Mouse (Mus musculus) gastrocnemius, postnatal 10 days (tissue): Measurements from ENCODE around the gene Klhdc8b. TPM values are rescaled to one million over a fixed set of nuclear protein-coding genes. Genes with fewer than 3 reads are reported as not detected.

Source experiments
- DNase-seq: peaks from one replicate; pipeline ENCODE4 v3.0.0; 2021; ENCODE audit warnings: mixed read lengths
- long read RNA-seq, 2 experiments: library from polyadenylated mRNA; stranded (forward); transcript quantifications; one replicate each; pipeline ENCODE4 v2.0.0; 2021
- total RNA-seq, 2 experiments: library from RNA; stranded (reverse); gene quantifications; 2 replicates each; pipeline ENCODE4 v1.2.3; 2021

Klhdc8b gene
- 1 to 10 TPM; 8.0 to 8.8 TPM for total RNA-seq
- long read RNA-seq, experiment 1, transcript Klhdc8b-201 (6 exons, 1,897 nt) = major isoform, 10 of 20 reads
- long read RNA-seq, experiment 1, partial matches to known transcripts = 4 of 20 reads
- long read RNA-seq, experiment 1, other reads (novel, unspliced or antisense) = 6 of 20 reads
- long read RNA-seq, experiment 2, transcript Klhdc8b-201 (6 exons, 1,897 nt) = major isoform, 9 of 14 reads
- long read RNA-seq, experiment 2, partial matches to known transcripts = 3 of 14 reads
- long read RNA-seq, experiment 2, other reads (novel, unspliced or antisense) = 1 of 14 reads

DNA sequence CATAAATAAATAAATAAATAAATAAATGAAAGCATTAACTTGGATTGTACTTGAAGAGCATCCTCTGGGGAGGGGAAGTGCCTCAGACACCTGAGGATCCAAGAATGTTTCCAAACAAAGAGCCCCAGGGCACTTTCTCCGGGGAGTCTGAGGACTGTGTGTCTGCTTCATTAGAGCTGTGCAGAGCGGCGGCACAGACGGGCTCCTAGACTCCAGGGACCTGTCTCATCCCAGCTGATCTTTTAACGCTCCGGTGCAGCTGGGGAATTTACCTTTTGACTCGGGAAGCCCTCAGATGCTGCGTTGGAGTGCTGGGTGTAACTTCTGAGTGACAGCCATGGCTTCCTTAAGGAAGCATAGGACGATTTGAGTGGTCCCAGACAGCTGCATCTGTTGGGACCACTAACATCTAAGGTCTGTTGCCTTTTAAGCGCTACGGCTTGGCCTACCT, at the start of gene Klhdc8b:
TSS of gene Klhdc8b (minus strand) at position 401 of the 451 bp plus-strand sequence.
- DNase-seq = no peak

DNA sequence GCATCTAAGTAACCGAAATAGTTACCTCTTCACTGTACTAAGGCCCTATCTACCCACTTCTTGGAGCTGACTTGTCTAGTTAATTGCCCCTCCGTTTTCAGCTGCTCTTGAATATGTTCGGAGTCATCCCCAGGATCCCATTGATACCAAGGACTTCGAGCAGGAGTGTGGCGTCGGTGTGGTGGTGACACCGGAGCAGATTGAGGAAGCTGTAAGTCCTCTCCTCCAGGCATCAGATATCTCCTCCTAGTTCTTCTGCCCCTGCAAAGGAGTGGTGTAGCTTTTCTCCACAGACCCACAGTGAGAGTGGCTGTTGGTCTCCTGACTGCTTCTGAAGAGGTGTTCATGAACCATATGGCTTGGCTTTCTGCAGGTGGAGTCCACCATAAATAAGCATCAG, 47.4 kb upstream of the Klhdc8b start:
- DNase-seq = no peak

DNA sequence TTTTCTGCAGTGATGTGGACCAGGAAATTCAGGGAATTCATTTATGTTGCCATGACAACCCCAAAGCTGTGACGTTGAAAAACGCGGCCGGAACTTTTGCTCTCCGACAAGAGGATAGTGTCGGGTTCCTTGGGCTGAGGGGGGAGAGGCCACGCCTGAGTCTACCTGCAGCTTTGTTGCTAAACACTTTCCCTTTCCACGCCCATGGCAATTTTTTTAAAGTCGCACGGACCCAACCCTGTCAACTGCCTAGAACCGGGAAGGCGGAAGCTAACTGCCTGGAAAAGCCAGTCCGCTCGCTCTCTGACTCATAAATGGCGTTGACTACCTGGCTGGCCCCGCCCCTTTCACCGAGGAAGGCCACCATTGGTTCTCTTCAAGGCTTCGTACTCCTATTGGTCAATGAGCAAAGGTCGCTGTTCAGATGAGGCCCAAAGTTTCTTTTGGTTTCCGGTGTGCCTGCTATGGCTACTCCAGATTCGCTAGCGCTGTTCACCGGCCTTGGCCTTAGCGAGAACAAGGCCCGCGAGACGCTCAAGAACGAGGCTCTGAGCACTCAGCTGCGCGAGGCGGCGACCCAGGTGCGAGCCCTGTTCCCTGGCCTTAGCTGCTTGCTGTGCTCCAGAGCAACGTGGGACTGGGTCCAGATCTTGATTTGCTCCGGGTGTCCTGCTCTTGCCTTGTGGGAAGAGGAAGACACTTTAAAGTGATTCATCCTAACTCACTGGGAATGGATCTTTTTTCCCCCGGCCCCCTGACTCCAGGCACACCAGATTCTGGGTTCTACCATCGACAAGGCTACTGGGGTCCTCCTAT, 46.4 kb upstream of the Klhdc8b start, which contains the start of gene Qars:
TSS of gene Qars (plus strand) at position 88 of the 816 bp plus-strand sequence.
- DNase-seq = peak; percentile 89

DNA sequence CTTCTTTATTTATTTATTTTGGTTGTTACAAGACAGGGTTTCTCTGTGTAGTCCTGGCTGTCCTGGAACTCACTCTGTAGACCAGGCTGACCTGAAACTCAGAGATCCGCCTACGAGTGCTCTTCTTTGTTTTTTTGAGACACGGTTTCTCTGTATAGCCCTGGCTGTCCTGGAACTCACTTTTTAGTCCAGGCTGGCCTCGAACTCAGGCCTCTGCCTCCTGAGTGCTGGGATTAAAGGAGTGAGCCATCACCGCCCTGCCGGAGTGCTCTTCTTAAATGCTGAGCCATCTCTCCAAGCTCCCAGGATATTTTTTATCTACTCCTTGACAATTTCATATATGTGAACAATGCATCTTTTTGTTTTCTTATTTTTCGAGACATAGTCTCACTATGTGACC, 45.5 kb upstream of the Klhdc8b start:
- no peak for DNase-seq

DNA sequence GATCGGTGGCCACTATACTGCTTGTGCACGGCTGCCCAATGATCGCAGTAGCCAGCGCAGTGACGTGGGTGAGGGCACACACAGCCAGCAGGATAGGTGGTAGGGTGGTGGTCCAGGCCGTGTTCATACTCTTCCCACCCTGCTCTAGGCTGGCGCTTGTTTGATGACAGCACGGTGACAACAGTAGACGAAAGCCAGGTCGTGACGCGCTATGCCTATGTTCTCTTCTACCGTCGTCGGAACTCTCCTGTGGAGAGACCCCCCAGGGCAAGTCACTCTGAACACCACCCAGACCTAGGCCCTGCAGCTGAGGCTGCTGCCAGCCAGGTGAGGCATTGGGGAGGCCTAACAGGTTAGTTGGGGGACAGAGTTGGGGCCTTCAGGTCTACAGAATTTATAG, 38.6 kb upstream of the Klhdc8b start:
- DNase-seq = no peak

DNA sequence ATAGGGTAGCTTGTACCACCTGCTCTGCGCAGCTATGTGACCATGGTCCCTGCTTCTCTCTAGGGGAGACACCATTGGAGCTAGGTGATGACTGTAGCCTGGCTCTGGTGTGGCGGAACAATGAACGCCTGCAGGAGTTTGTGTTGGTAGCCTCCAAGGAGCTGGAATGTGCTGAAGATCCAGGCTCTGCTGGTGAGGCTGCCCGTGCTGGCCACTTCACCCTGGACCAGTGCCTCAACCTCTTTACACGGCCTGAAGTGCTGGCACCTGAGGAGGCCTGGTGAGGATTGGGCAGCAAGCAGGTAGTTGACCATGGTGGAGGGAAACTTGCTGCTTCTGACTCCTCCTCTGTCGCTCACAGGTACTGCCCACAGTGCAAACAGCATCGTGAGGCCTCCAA, 37.9 kb upstream of the Klhdc8b start:
- DNase-seq = no peak

DNA sequence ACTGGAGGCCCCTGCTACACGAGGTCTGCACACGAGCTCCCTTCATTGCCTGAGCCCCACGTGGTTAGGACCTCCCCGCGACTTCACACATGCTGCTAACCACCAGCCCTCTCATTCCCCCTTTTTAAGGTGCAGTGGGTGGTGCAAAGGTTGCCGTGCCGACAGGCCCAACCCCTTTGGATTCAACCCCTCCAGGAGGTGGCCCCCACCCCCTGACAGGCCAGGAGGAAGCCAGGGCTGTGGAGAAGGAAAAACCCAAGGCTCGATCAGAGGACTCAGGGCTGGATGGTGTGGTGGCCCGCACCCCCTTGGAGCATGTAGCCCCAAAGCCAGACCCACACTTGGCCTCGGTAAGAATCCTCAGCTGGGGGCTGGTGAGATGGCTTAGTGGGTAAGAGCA, 33.5 kb upstream of the Klhdc8b start:
- DNase-seq = no peak

DNA sequence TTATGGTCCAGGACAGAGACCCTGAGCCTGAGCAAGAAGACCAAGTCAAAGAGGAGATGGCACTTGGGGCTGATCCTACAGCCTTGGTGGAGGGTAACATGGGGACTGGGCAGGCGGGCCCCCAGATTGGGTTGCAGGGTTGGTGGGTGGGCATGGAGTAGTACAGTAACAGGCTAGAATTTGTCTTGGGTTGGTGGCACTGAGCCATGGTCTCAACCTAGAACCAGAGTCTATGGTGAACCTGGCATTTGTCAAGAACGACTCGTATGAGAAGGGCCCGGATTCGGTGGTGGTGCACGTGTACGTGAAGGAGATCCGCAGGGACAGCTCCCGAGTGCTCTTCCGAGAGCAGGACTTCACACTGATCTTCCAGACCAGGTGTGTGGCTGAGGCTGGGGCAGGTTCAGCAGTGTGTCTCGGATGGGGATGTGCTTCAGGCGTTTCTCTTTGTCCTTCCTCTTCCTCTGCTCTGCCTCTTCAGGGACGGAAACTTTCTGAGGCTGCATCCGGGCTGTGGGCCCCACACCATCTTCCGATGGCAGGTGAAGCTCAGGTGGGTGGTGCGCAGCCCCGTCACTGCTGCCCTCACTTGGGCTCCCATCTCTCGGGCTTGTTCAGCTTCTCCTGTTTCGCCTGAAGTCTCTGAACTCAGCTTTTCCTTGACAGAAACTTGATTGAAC, 32.9 kb upstream of the Klhdc8b start:
- DNase-seq = no peak

DNA sequence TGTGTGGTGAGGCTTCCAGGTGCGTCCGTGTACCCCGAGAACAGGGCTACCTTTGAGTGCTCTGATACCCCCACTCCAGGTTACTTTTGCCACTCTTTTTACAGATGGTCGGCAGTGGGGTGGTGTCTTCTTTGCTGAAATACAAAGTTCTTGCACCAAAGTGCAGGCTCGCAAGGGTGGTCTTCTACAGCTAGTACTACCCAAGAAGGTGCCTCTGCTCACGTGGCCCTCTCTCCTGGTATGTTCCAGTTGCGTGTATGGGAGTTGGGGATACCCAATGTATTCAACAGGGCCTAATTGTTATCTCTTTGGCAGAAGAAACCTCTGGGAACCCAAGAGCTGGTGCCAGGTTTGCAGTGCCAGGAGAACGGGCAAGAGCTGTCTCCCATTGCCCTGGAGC, 31.9 kb upstream of the Klhdc8b start:
- no peak for DNase-seq

DNA sequence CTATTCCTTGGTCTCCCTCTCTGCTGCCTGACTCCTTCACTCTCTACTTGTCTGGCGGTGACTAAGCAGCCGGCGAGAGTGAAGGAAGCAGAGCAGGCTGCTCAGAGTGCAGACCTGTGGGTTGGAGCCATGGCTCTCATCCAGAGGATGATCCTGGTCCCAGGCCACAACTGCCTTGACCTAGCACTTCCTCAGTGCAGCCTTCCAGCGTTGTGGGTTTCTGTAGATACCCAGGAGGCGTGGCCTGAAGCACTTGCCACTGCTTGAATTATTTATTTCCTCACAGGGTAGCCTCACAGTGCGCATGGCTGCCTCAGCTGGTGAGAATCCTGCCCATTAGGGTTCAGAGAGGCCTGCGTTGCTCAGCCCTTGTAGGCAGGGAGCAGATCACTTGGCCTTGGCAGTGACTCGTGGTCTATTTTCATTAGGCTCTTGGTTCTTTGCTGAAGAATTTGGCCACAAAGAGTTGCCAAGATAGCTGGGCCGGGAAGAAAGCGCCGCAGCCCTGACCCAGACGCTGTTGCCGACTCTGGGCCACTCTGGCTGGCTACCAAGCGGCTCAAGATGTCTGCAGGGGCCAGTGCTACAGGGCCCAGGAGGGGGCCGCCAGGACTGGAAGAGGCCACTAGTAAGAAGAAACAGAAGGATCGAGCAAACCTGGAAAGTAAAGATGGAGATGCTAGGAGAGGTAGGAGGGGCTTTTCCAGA, 30.8 kb upstream of the Klhdc8b start:
- DNase-seq = peak; percentile 51

DNA sequence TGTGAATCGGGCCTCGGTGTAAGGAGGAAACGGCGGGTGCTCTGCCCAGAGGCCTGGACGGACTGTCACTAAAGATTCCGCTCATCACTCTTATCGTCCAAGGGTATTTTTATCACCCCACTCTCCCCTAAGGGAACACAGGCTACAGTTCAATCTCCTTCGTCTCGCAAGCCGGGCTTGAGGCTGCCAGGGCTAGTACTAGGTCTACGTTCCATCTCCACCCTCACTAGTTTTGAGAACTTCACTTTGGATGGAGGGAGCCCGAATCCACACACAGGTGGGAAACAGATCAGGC, 29.9 kb upstream of the Klhdc8b start:
- no peak for DNase-seq

DNA sequence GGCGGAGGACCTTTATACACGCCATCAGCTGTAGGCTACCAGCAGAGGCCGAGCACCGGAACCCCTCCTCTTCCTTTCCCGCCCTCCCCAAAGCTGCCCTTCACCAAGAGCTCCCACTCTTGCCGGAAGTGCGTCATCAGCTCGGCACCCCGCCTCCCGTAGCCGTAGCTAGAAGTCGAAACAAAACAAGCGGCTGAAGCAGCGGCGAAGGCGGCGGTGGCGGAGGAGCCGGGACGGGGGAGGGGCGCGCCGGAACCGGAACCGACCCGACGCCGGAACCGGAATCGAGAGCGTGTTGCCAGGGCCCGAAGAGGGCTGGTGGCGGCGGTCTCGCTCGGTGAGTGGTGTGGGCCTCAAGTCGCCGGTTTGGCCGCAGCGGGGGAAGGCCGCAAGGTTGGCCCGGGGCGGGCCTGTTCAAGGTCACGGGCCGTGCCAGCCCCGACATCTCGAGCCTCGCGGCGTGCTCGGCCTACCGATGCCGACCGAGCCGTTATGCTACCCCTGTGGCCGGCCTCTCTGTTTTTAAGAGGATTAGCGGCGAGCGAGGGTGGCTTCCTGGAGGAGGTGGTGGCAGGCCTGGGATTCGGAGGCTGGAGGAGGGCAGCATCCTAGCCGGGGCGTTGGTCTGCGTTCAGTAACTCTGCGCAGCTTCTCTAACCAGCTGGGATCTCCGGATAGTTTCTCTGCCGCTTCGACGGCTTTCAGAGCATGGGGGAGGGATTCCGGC, 29.3 kb upstream of the Klhdc8b start, which contains the start of gene Usp19:
TSS of gene Usp19 (plus strand) at position 44 of the 727 bp plus-strand sequence.
- peak; percentile 93 for DNase-seq

DNA sequence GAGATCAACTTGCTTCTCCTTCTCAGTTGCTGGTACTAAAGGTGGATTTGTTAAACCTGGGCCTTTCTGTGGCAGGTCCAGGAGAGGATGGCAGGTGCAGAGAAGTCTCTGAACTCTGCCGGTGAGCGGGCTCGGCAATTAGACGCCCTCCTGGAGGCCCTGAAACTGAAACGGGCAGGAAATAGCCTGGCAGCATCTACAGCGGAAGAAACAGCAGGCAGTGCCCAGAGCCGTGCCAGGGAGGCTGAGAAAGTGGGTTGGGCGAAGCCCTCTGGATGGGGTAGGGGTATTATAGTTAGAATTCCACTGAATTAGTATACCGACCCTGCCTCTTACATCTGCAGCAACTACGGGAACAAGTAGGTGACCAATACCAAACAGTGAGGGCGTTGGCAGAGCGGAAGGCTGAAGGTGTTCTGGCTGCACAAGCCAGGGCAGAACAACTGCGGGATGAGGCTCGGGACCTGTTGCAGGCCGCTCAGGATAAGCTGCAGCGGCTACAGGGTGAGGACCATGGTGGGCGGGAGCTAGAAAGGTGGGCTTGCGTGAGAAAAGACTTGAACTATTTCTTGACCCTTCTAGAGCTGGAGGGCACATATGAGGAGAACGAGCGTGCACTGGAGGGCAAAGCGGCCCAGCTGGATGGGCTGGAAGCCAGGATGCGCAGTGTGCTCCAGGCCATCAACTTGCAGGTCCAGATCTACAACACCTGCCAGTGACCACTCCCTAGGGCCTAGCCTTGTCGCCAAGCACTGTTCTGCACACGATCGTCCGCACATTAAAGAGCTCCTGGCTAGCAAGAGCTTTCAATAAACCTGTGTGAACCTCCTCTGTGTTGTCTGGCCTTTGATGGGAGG, 28.5 kb upstream of the Klhdc8b start:
- peak; percentile 51 for DNase-seq

DNA sequence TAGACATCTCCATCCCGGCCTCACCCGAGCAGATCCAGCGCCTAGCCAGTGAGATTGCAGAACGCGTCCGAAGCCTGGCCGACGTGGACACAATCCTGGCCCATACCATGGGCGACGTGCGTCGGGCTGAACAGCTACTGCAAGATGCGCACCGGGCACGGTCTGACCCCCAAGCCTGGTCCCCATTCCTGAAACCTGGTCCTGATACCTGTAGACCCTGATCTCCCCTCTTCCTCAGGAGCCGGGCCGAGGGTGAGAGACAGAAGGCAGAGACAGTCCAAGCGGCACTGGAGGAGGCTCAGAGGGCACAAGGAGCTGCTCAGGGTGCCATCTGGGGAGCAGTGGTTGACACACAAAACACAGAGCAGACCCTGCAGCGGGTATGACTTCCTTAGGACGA, 27.8 kb upstream of the Klhdc8b start:
- no peak for DNase-seq

DNA sequence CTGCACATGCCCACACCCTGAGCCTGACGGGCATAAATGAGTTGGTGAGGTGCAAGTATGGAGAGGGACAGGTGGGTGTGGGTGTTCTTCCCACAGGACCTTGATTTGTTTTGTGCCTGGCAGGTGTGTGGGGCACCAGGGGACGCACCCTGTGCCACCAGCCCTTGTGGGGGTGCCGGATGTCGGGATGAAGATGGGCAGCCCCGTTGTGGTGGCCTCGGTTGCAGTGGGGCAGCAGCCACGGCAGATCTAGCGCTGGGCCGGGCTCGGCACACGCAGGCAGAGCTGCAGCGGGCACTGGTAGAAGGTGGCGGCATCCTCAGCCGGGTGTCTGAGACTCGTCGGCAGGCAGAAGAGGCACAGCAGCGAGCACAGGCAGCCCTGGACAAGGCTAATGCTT, 27.0 kb upstream of the Klhdc8b start:
- no peak for DNase-seq

DNA sequence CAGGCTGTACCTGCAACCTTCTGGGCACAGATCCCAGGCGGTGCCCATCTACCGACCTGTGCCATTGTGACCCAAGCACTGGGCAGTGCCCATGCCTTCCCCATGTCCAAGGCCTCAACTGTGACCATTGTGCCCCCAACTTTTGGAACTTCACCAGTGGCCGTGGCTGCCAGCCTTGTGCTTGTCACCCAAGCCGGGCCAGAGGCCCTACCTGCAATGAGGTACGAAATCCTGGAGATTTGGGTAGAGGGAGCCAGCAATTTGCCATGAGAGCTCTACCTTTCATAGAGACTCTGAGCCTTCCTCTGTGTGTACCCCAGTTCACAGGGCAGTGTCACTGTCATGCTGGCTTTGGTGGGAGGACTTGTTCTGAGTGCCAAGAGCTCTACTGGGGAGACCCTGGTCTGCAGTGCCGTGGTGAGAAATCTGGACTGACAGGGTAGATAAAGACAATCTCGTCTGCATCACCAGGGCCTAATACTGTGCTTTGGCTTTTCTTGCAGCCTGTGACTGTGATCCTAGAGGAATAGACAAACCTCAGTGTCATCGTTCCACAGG, 25.7 kb upstream of the Klhdc8b start:
- no peak for DNase-seq

DNA sequence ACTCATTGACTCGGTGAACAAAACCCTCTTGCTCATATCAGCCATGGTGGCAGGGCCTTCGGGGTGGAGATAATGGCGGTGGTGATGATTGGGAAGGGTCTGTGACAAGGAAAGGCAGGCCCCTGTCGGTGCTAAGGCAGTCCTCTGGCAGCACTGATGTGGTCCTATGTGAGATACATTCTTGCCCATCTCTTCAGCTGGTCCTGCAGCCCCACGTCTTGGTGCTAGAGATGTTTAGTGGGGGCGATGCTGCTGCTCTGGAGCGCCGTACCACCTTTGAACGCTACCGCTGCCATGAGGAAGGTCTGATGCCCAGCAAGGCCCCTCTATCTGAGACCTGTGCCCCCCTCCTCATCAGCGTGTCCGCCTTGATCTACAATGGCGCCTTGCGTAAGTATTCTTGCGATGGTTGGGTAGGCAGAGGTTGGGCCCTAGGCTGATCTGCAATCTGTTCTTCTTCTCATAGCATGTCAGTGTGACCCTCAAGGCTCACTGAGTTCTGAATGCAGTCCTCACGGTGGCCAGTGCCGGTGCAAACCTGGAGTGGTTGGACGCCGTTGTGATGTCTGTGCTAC, 24.0 kb upstream of the Klhdc8b start:
- DNase-seq = no peak

DNA sequence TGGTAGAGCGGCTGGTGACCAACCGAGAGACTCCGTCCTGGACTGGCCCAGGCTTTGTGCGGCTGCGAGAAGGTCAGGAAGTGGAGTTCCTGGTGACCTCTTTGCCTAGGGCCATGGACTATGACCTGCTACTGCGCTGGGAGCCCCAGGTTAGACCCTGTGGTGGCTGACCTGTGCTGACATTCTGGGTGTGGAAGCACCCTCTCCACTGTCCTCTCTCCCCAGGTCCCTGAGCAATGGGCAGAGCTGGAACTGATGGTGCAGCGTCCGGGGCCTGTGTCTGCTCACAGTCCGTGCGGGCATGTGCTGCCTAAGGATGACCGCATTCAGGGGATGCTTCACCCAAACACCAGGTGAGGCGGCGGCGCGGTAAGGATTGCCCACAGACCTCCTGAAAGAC, 22.6 kb upstream of the Klhdc8b start:
- no peak for DNase-seq

DNA sequence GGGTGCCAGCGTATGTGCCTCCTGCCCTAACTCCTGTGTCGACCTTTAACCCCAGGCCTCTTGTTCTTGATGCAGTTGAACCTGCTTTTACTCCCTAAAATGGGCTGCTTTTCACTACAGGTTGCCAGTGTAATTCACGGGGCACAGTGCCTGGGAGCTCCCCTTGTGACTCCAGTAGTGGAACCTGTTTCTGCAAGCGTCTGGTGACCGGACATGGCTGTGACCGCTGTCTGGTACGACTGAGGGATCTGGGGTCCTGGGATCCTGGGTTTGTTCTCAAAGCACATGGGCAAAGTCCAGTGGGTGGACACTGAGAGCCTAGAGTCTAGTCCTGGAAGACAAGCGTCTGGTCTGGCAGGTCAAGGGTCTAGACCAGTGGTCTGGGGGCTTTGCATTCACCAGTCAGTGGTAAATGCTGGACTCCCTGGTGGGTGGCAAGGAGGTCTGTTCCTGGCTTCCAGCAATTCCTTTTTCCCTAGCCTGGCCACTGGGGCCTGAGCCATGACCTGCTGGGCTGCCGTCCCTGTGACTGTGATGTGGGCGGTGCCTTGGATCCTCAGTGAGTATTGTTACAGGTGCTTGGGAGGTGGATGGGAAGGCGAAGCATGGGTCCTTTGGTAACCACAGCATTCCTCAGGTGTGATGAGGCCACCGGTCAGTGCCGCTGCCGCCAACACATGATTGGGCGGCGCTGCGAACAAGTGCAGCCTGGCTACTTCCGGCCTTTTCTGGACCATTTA, 21.8 kb upstream of the Klhdc8b start:
- DNase-seq = no peak
